Mouse (Mus musculus) MEL (cell line): ENCODE results near the gene Mrtfa. TPM values are rescaled to one million over a fixed set of nuclear protein-coding genes. Genes with fewer than 3 reads are reported as not detected.

ENCODE experiments used
- DNase-seq: peaks from one replicate; pipeline ENCODE4 v3.0.0; 2011; ENCODE audit warnings: low read depth, low spot score
- H3K27ac ChIP-seq: 2 replicates; pipeline ENCODE4 v1.5.1; 2012; ENCODE audit warnings: low read depth, mild to moderate bottlenecking, control low read depth, low read length, moderate library complexity; ENCODE audit not compliant: control insufficient read depth
- H3K27me3 ChIP-seq, 2 experiments: fragments of 150-350 bp in 1 of 2; sonication (generic) in 1 of 2; 2 replicates each; pipeline ENCODE4 v1.6.1; 2012; ENCODE audit warnings: low read length in 2 of 2, mild to moderate bottlenecking in 2 of 2, improper control_type of control experiment in 1 of 2, moderate library complexity in 1 of 2; ENCODE audit not compliant: insufficient read depth in 2 of 2, control insufficient read depth in 1 of 2
- H3K36me3 ChIP-seq, 2 experiments: 2 replicates each; pipeline ENCODE4 v1.6.1; 2012 to 2014; ENCODE audit warnings: low read length in 2 of 2, improper control_type of control experiment in 1 of 2, inconsistent platforms in 1 of 2, mild to moderate bottlenecking in 1 of 2; ENCODE audit not compliant: insufficient read depth in 2 of 2, control insufficient read depth in 1 of 2
- H3K4me1 ChIP-seq, 2 experiments: fragments of 150-350 bp in 1 of 2; sonication (generic) in 1 of 2; 2 replicates each; pipeline ENCODE4 v1.6.1; 2012; ENCODE audit warnings: low read length in 2 of 2, improper control_type of control experiment in 1 of 2, mild to moderate bottlenecking in 1 of 2; ENCODE audit not compliant: insufficient read depth in 2 of 2, control insufficient read depth in 1 of 2
- H3K4me3 ChIP-seq, 2 experiments: fragments of 150-350 bp in 1 of 2; sonication (generic) in 1 of 2; 2 replicates each; pipeline ENCODE4 v1.5.1; 2012; ENCODE audit warnings: low read depth in 2 of 2, low read length in 2 of 2, mild to moderate bottlenecking in 2 of 2, moderate library complexity in 2 of 2, control low read depth in 1 of 2, improper control_type of control experiment in 1 of 2; ENCODE audit not compliant: control insufficient read depth in 1 of 2, insufficient read depth in 1 of 2
- H3K79me2 ChIP-seq: 2 replicates; pipeline ENCODE4 v1.6.1; 2012; ENCODE audit warnings: mild to moderate bottlenecking, low read length, moderate library complexity; ENCODE audit not compliant: control insufficient read depth, poor library complexity, insufficient read depth
- H3K9ac ChIP-seq: 2 replicates; pipeline ENCODE4 v1.6.1; 2012; ENCODE audit warnings: low read depth, mild to moderate bottlenecking, control low read depth, low read length, moderate library complexity; ENCODE audit not compliant: control insufficient read depth, poor library complexity, severe bottlenecking
- H3K9me3 ChIP-seq: fragments of 150-350 bp; sonication (generic); replicated peaks from 2 replicates; pipeline ENCODE4 v1.6.1; 2012; ENCODE audit warnings: mild to moderate bottlenecking, low read length, improper control_type of control experiment, moderate library complexity; ENCODE audit not compliant: insufficient read depth
- BHLHE40 ChIP-seq: IDR thresholded peaks from 2 replicates; pipeline ENCODE4 v1.6.1; 2012; ENCODE audit warnings: low read depth, mild to moderate bottlenecking, inconsistent platforms, low read length, improper control_type of control experiment, borderline replicate concordance
- CHD2 ChIP-seq: IDR thresholded peaks from 2 replicates; pipeline ENCODE4 v1.6.1; 2011; ENCODE audit warnings: low read length, improper control_type of control experiment
- CTCF ChIP-seq, 3 experiments: IDR thresholded peaks in 2 of 3; conservative IDR thresholded peaks in 1 of 3; 2 replicates each; pipeline ENCODE4 v1.5.1; 2011 to 2012; ENCODE audit warnings: low read length in 3 of 3, low read depth in 2 of 3, mild to moderate bottlenecking in 2 of 3, improper control_type of control experiment in 1 of 3, inconsistent platforms in 1 of 3, mixed read lengths in 1 of 3, moderate library complexity in 1 of 3; ENCODE audit not compliant: control insufficient read depth in 1 of 3, insufficient read depth in 1 of 3, poor library complexity in 1 of 3, severe bottlenecking in 1 of 3
- E2F4 ChIP-seq: IDR thresholded peaks from 2 replicates; pipeline ENCODE4 v1.6.1; 2011; ENCODE audit warnings: low read depth, low read length, improper control_type of control experiment, borderline replicate concordance
- ELF1 ChIP-seq: IDR thresholded peaks from 2 replicates; pipeline ENCODE4 v1.6.1; 2014; ENCODE audit warnings: low read depth, mild to moderate bottlenecking, inconsistent platforms, low read length, improper control_type of control experiment, moderate library complexity
- ETS1 ChIP-seq: IDR thresholded peaks from 2 replicates; pipeline ENCODE4 v1.6.1; 2012; ENCODE audit warnings: low read depth, mild to moderate bottlenecking, inconsistent platforms, low read length, improper control_type of control experiment, moderate library complexity
- GATA1 ChIP-seq: IDR thresholded peaks from 2 replicates; pipeline ENCODE4 v1.6.1; 2011; ENCODE audit warnings: low read depth, low read length, improper control_type of control experiment
- HCFC1 ChIP-seq: IDR thresholded peaks from 2 replicates; pipeline ENCODE4 v1.6.1; 2012; ENCODE audit warnings: low read depth, mild to moderate bottlenecking, inconsistent platforms, low read length, improper control_type of control experiment, moderate library complexity
- JUND ChIP-seq: IDR thresholded peaks from 2 replicates; pipeline ENCODE4 v1.6.1; 2011; ENCODE audit warnings: low read depth, mild to moderate bottlenecking, improper control_type of control experiment, low read length
- MEF2A ChIP-seq: IDR thresholded peaks from 2 replicates; pipeline ENCODE4 v1.6.1; 2014; ENCODE audit warnings: low read depth, mild to moderate bottlenecking, inconsistent platforms, low read length, improper control_type of control experiment; ENCODE audit not compliant: poor library complexity, insufficient replicate concordance, severe bottlenecking; ENCODE audit errors: extremely low read depth
- MXI1 ChIP-seq: IDR thresholded peaks from 2 replicates; pipeline ENCODE4 v1.6.1; 2011; ENCODE audit warnings: mild to moderate bottlenecking, low read depth, low read length, improper control_type of control experiment
- MYC ChIP-seq: IDR thresholded peaks from 2 replicates; pipeline ENCODE4 v1.6.1; 2011; ENCODE audit warnings: low read depth, mild to moderate bottlenecking, low read length, improper control_type of control experiment, moderate library complexity
- NRF1 ChIP-seq: IDR thresholded peaks from 2 replicates; pipeline ENCODE4 v1.6.1; 2014; ENCODE audit warnings: low read depth, mild to moderate bottlenecking, inconsistent platforms, low read length, improper control_type of control experiment, moderate library complexity; ENCODE audit not compliant: poor library complexity, insufficient read depth, severe bottlenecking
- POLR2A ChIP-seq, 2 experiments: IDR thresholded peaks; 2 replicates each; pipeline ENCODE4 v1.6.1; 2011 to 2012; ENCODE audit warnings: low read length in 2 of 2, mild to moderate bottlenecking in 2 of 2, control low read depth in 1 of 2, improper control_type of control experiment in 1 of 2, low read depth in 1 of 2, moderate library complexity in 1 of 2; ENCODE audit not compliant: control insufficient read depth in 1 of 2, insufficient read depth in 1 of 2, poor library complexity in 1 of 2
- POLR2AphosphoS2 ChIP-seq: IDR thresholded peaks from 2 replicates; pipeline ENCODE4 v1.6.1; 2011; ENCODE audit warnings: low read length, improper control_type of control experiment
- RAD21 ChIP-seq: IDR thresholded peaks from 2 replicates; pipeline ENCODE4 v1.6.1; 2011; ENCODE audit warnings: mild to moderate bottlenecking, low read depth, low read length, improper control_type of control experiment
- SIN3A ChIP-seq: IDR thresholded peaks from 2 replicates; pipeline ENCODE4 v1.6.1; 2012; ENCODE audit warnings: low read length, improper control_type of control experiment, inconsistent platforms
- SMC3 ChIP-seq: IDR thresholded peaks from 2 replicates; pipeline ENCODE4 v1.6.1; 2011; ENCODE audit warnings: low read depth, low read length, improper control_type of control experiment
- TBP ChIP-seq: IDR thresholded peaks from 2 replicates; pipeline ENCODE4 v1.8.0; 2011; ENCODE audit warnings: low read depth, low read length, improper control_type of control experiment
- USF2 ChIP-seq, 2 experiments: IDR thresholded peaks; 2 replicates each; pipeline ENCODE4 v1.6.1; 2011 to 2012; ENCODE audit warnings: improper control_type of control experiment in 2 of 2, low read length in 2 of 2, borderline replicate concordance in 1 of 2, inconsistent platforms in 1 of 2, low read depth in 1 of 2, mild to moderate bottlenecking in 1 of 2; ENCODE audit not compliant: insufficient read depth in 1 of 2
- ZC3H11A ChIP-seq: IDR thresholded peaks from 2 replicates; pipeline ENCODE4 v1.6.1; 2012; ENCODE audit warnings: low read depth, mild to moderate bottlenecking, inconsistent platforms, low read length, improper control_type of control experiment
- ZKSCAN1 ChIP-seq: IDR thresholded peaks from 2 replicates; pipeline ENCODE4 v1.6.1; 2012; ENCODE audit warnings: low read depth, mild to moderate bottlenecking, inconsistent platforms, low read length, improper control_type of control experiment, moderate library complexity
- ZMIZ1 ChIP-seq: IDR thresholded peaks from 2 replicates; pipeline ENCODE4 v1.6.1; 2012; ENCODE audit warnings: low read depth, mild to moderate bottlenecking, inconsistent platforms, low read length, improper control_type of control experiment, moderate library complexity
- ZNF384 ChIP-seq: IDR thresholded peaks from 2 replicates; pipeline ENCODE4 v1.6.1; 2012; ENCODE audit warnings: low read depth, mild to moderate bottlenecking, inconsistent platforms, low read length, improper control_type of control experiment
- polyA plus RNA-seq, 2 experiments: library from polyadenylated mRNA; stranded (reverse) in 1 of 2; unstranded in 1 of 2; fragments of >175 nt in 1 of 2; fragments of >200 nt in 1 of 2; gene quantifications; 2 replicates each; pipeline versions ENCODE4 v1.2.1 to v1.2.4; 2012; ENCODE audit warnings: low replicate concordance in 2 of 2, low read depth in 1 of 2; ENCODE audit not compliant: insufficient read length in 2 of 2, insufficient read depth in 1 of 2, missing spikeins in 1 of 2
- total RNA-seq: library from RNA; depleted of rRNA; stranded (reverse); fragments of 300-350 nt; gene quantifications from 2 replicates; pipeline ENCODE4 v1.2.3, GENCODE M21; 2012

Mrtfa gene
- total and polyA plus RNA-seq, 3 experiments = 2.6 to 11.9 TPM; not detected in 1

GRCm38 (mm10) chr15:81096329-81097055 is 94.1 kb downstream of the Mrtfa start:
- H3K9ac ChIP-seq = no peak overlapping the region
- H3K27me3 ChIP-seq = no peaks in the 10 kb centered on the region
- no peaks in the 10 kb centered on the region for H3K9me3 ChIP-seq
- H3K27ac ChIP-seq = no peak overlapping the region
- peaks cover 2% of the 10 kb centered on the region; the same call in 1 of the 2 replicates for H3K79me2 ChIP-seq
- no peak for TF ChIP-seq ZC3H11A
- no peak for TF ChIP-seq SMC3
- H3K4me1 ChIP-seq = peaks cover 14 to 15% of the 10 kb centered on the region in 2 experiments
- no peak for DNase-seq
- H3K36me3 ChIP-seq = peaks cover 0 to 11% of the 10 kb centered on the region in 2 experiments; a peak in 2 of 4 replicates
- H3K4me3 ChIP-seq = no peak overlapping the region

- H3K9ac ChIP-seq = no peak overlapping the region
- H3K4me1 ChIP-seq = no peaks in the 10 kb centered on the region
- TF ChIP-seq ETS1 (no peak), JUND (no peak), BHLHE40 (no peak), POLR2A (IDR thresholded peaks at IDR 0.05; ENCODE audit: control insufficient read depth in 1 of 2, insufficient read depth in 1 of 2, low read depth in 1 of 2, low read length in 2 of 2, poor library complexity in 1 of 2) (no peak), RAD21 (no peak), NRF1 (no peak), MEF2A (no peak), SMC3 (no peak), ZKSCAN1 (no peak), CTCF (IDR thresholded peaks at IDR 0.05 in 2 of 3, conservative IDR thresholded peaks at IDR 0.05 in 1 of 3; ENCODE audit: control insufficient read depth in 1 of 3, insufficient read depth in 1 of 3, low read depth in 2 of 3, low read length in 3 of 3, poor library complexity in 1 of 3, severe bottlenecking in 1 of 3) (no peak), CHD2 (no peak), GATA1 (no peak), USF2 (IDR thresholded peaks at IDR 0.05; ENCODE audit: borderline replicate concordance in 1 of 2, insufficient read depth in 1 of 2, low read depth in 1 of 2, low read length in 2 of 2) (no peak)
- no peaks in the 10 kb centered on the region for H3K9me3 ChIP-seq
- H3K27ac ChIP-seq = no peak overlapping the region
- no peak overlapping the region for H3K4me3 ChIP-seq
- no peaks in the 10 kb centered on the region for H3K27me3 ChIP-seq
- peaks cover 2% of the 10 kb centered on the region; the same call in 1 of the 2 replicates for H3K79me2 ChIP-seq
- DNase-seq = no peak
- H3K36me3 ChIP-seq = no peaks in the 10 kb centered on the region
These were observed 97.5 kb downstream of the Mrtfa start for GRCm38 (mm10) chr15:81093032-81093431.

- no peaks in the 10 kb centered on the region for H3K9me3 ChIP-seq
- TF ChIP-seq CTCF (IDR thresholded peaks at IDR 0.05 in 2 of 3, conservative IDR thresholded peaks at IDR 0.05 in 1 of 3; ENCODE audit: control insufficient read depth in 1 of 3, insufficient read depth in 1 of 3, low read depth in 2 of 3, low read length in 3 of 3, poor library complexity in 1 of 3, severe bottlenecking in 1 of 3) (no peak), POLR2AphosphoS2 (no peak), SIN3A (no peak), NRF1 (no peak), E2F4 (no peak), POLR2A (IDR thresholded peaks at IDR 0.05; ENCODE audit: control insufficient read depth in 1 of 2, insufficient read depth in 1 of 2, low read depth in 1 of 2, low read length in 2 of 2, poor library complexity in 1 of 2) (no peak), ELF1 (no peak), GATA1 (no peak), TBP (no peak), ZNF384 (no peak), ZMIZ1 (no peak), MYC (no peak), HCFC1 (no peak), MXI1 (no peak)
- TF ChIP-seq, all 39 proteins: peak for 0
These were observed 98.8 kb downstream of the Mrtfa start for GRCm38 (mm10) chr15:81091718-81092117.

More at GRCm38 (mm10) chr15:81091718-81092117, 98.8 kb downstream of the Mrtfa start:
- H3K27me3 ChIP-seq = no peaks in the 10 kb centered on the region
- no peak overlapping the region for H3K4me3 ChIP-seq
- H3K4me1 ChIP-seq = no peaks in the 10 kb centered on the region
- no peaks in the 10 kb centered on the region for H3K79me2 ChIP-seq
- no peak overlapping the region for H3K27ac ChIP-seq
- no peak for DNase-seq
- no peak overlapping the region for H3K9ac ChIP-seq
- no peaks in the 10 kb centered on the region for H3K36me3 ChIP-seq
